Mouse (Mus musculus) stomach, embryonic 14.5 days (tissue): ENCODE data around the gene 1700109H08Rik. TPM values are rescaled to one million over a fixed set of nuclear protein-coding genes. Genes with fewer than 3 reads are reported as not detected.

Source experiments
- ATAC-seq: fragments of 200-750 bp; cut with Nextera tagmentation; 2 replicates; pipeline ENCODE4 v1.8.0; 2017; ENCODE audit warnings: low read depth, moderate TSS enrichment; ENCODE audit not compliant: insufficient number of reproducible peaks, insufficient read depth, low FRiP score
- H3K27ac ChIP-seq: fragments of 300-500 bp; sonication (generic); 2 replicates; pipeline ENCODE4 v1.5.1; 2014; ENCODE audit warnings: mild to moderate bottlenecking, low read length, moderate library complexity, mixed read lengths
- H3K27me3 ChIP-seq: fragments of 300-500 bp; sonication (generic); 2 replicates; pipeline ENCODE4 v1.6.1; 2014; ENCODE audit warnings: low read length, control low read depth, mixed read lengths; ENCODE audit not compliant: control insufficient read depth, insufficient read depth
- H3K36me3 ChIP-seq: fragments of 300-500 bp; sonication (generic); 2 replicates; pipeline ENCODE4 v1.6.1; 2014; ENCODE audit warnings: mild to moderate bottlenecking, control low read depth, low read length, moderate library complexity, mixed read lengths; ENCODE audit not compliant: control insufficient read depth, insufficient read depth
- H3K4me1 ChIP-seq: fragments of 300-500 bp; sonication (generic); 2 replicates; pipeline ENCODE4 v1.6.1; 2014; ENCODE audit warnings: low read length, control low read depth, mixed read lengths; ENCODE audit not compliant: control insufficient read depth, insufficient read depth
- H3K4me2 ChIP-seq: fragments of 300-500 bp; sonication (generic); replicated peaks from 2 replicates; pipeline ENCODE4 v1.6.1; 2014; ENCODE audit warnings: low read depth, low read length, control low read depth
- H3K4me3 ChIP-seq: fragments of 300-500 bp; sonication (generic); 2 replicates; pipeline ENCODE4 v1.5.1; 2014; ENCODE audit warnings: low read depth, low read length, control low read depth
- H3K9ac ChIP-seq: fragments of 300-500 bp; sonication (generic); replicated peaks from 2 replicates; pipeline ENCODE4 v1.6.1; 2014; ENCODE audit warnings: low read depth, mild to moderate bottlenecking, control low read depth, low read length, moderate library complexity, mixed read lengths
- H3K9me3 ChIP-seq: fragments of 300-500 bp; sonication (generic); 2 replicates; pipeline ENCODE4 v1.6.1; 2016; ENCODE audit warnings: low read depth, low read length, control low read depth; ENCODE audit not compliant: control insufficient read depth
- WGBS: fragments of 180-500 bp; shearing (Covaris S2); extraction: QIAGEN DNeasy Blood & Tissue Kit; methylation state at CpG from one replicate; pipeline ENCODE4 v1.1.7; 2014; 5-methylcytosine and 5-hydroxymethylcytosine counted together
- polyA plus RNA-seq: library from polyadenylated mRNA; unstranded; fragments of >200 nt; fragmentation: Nextera tagmentation; extraction: Ambion mirVana; gene quantifications from 2 replicates; pipeline ENCODE4 v1.2.1, GENCODE M21; 2014

The 1700109H08Rik gene
- polyA plus RNA-seq, 1 experiment from 2014 or later, result 5.4 TPM

DNA sequence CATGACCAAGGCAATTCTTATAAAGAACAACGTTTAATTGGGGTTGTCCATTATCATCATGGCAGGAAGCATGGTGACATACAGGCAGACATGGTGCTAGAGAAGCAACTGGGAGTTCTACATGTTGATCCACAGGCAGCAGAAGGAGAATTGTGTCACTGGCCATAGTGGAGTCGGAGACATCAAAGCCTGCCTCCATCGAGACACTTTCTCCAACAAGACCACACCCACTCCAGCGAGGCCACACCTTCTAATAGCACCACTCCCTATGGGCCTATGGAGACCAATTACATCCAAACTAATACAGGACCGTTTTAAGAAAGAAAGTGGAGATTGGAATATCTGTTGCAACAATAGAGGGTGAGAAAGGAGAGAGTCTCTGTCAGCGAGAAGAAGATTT, 29.5 kb upstream of the 1700109H08Rik start:
- ATAC-seq, result no peak
- Histone ChIP-seq H3K9ac (no peak overlapping the region), H3K4me1 (peaks cover 8% of the 10 kb centered on the region), H3K36me3 (no peaks in the 10 kb centered on the region), H3K27me3 (no peaks in the 10 kb centered on the region), H3K4me2 (no peak overlapping the region), H3K4me3 (no peak overlapping the region), H3K9me3 (no peaks in the 10 kb centered on the region), H3K27ac (no peak overlapping the region)
- WGBS, result 77% methylated on average over 6 of the region's 6 CpGs

DNA sequence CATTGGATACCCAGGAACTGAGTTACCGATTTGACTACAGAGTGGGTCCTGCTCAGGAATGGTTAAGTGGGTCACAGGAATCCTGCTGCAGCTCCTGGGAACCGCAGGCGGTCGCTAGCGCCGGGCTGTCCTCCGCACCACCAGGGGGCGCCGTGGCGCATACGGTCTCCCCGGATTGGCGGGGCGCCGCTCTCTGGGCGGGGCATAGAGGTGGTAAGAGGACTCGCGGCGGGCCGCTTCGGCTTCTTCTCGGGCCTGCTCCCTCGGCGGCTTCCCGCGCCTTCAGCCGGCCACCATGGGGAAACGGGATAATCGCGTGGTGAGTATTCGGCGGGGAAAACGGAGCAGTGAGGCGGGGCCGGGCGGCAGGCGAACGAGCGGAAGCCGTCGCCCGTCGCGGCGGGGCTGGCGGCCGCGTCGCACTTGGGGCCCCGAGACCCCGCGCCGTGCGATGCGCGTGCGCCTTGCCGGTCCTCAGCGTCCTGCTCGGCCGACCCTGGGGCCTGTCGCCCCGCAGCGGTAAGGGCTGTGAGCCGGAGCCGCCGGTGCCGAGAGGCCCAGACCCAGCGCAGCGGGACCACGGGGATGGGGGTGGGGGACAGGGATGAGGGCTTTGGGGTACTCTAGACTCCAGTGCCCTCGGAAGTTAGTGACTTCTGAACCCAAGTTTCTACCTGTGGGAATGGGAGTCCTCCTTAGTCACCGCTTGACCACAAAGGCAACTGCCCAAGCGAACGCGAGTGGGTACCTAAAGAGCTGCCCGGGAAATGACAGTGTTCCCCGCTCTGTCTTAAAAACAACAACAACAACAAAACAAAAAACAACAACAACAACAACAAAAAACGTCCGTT, 27.5 kb upstream of the 1700109H08Rik start, which contains the start of gene Fam133b:
Gene Fam133b (plus strand): TSS at position 205 of the 851 bp plus-strand sequence.
- Histone ChIP-seq H3K4me1 (peaks cover 8% of the 10 kb centered on the region), H3K4me2 (peak within 1 kb of the TSS; percentile 72), H3K9me3 (no peaks in the 10 kb centered on the region), H3K4me3 (peak within 1 kb of the TSS; percentile 66), H3K27me3 (no peaks in the 10 kb centered on the region), H3K27ac (peak within 1 kb of the TSS; percentile 92), H3K9ac (peak within 1 kb of the TSS; percentile 83), H3K36me3 (no peaks in the 10 kb centered on the region)
- ATAC-seq, result peak; percentile 94
- WGBS, result under 1% methylated on average over 67 of the region's 80 CpGs

DNA sequence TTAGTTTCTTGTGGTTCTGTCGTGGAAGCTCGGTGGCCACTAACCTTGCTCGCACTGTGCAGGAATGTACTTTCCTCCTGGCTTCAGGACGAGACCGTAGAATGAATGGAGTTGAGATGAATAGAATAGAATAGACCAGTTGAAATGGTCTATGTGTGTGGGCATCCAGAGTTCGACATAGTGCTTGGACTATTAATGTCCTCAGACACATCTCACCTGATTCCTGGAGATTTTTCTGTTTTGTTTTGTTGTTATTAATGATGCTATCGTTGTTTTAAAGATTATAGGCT, 26.9 kb upstream of the 1700109H08Rik start:
- WGBS, result 11% methylated on average over 7 of the region's 7 CpGs
- Histone ChIP-seq H3K4me1 (peaks cover 8% of the 10 kb centered on the region), H3K27me3 (no peaks in the 10 kb centered on the region), H3K4me2 (peak overlapping the region; percentile 72), H3K4me3 (peak overlapping the region; percentile 66), H3K27ac (no peak overlapping the region; the same call in 1 of the 2 replicates), H3K36me3 (no peaks in the 10 kb centered on the region), H3K9ac (peak overlapping the region; percentile 83), H3K9me3 (no peaks in the 10 kb centered on the region)
- no peak for ATAC-seq

DNA sequence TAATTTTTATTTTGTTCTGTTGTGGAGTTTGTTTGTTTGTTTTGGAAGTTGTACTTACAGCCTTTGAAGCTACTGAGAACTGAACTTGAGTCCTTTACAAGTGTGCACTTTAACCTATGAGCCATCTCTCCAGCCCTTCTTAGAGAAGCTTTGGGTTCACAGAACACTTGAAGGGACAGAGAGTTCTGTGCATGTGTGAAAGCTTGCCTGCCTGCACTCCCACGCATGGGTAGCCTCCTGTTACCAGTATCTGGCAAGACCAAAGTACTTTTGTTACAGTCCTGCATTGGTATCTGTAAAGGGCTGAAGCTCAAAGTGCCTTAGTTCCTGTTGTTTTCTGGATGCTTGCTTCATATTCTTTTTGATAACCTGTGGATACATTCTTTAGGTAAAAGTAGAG, 25.1 kb upstream of the 1700109H08Rik start:
- Histone ChIP-seq H3K27me3 (no peaks in the 10 kb centered on the region), H3K9me3 (no peaks in the 10 kb centered on the region), H3K4me3 (no peak overlapping the region), H3K9ac (no peak overlapping the region), H3K4me2 (no peak overlapping the region), H3K36me3 (no peaks in the 10 kb centered on the region), H3K27ac (no peak overlapping the region), H3K4me1 (peaks cover 8% of the 10 kb centered on the region)
- WGBS, result 79% methylated on average over 1 of the region's 1 CpGs
- ATAC-seq, result no peak

DNA sequence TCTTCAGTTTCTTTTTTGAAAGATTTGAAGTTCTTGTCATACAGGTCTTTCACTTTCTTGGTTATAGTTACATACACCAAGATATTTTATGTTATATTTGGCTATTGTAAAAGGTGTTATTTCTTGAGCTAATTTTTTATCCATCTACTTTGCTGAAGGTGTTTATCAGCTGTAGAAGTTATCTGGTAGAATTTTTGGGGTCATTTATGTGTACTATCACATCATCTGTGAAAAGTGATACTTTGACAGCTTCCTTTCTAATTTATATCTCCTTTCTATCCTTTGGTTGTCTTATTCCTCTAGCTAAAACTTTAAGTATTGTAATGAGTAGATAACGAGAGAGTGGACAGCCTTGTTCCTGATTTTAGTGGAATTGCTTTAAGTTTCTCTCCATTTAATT, 19.9 kb upstream of the 1700109H08Rik start:
- no peak overlapping the region for H3K4me3 ChIP-seq
- WGBS, result 90% methylated on average over 1 of the region's 1 CpGs
- no peak for ATAC-seq
- no peaks in the 10 kb centered on the region for H3K9me3 ChIP-seq
- no peak overlapping the region for H3K4me2 ChIP-seq
- H3K9ac ChIP-seq, result no peak overlapping the region
- no peak overlapping the region for H3K27ac ChIP-seq
- H3K36me3 ChIP-seq, result peaks cover 20% of the 10 kb centered on the region
- H3K4me1 ChIP-seq, result no peaks in the 10 kb centered on the region
- no peaks in the 10 kb centered on the region for H3K27me3 ChIP-seq

DNA sequence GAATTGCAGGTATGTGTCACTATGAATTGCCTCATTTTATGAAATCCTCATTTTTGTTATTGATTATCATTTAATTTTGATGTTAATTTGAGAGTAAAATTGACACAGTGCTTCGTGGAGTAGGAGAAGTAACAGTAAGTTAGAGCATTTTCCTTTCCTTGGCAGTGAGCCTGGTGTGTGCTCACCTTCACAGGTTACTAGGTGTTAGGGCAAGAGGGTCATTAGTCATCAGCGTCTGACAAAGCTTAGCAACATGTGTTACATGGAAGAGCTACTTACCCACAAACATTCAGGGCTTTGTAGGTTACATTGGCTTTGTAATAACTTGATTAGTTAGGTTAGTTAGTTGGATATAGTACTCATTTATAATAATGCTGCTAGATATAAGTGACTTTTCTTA, 17.2 kb upstream of the 1700109H08Rik start:
- Histone ChIP-seq H3K4me1 (no peaks in the 10 kb centered on the region), H3K36me3 (peaks cover 37% of the 10 kb centered on the region), H3K27ac (no peak overlapping the region), H3K27me3 (no peaks in the 10 kb centered on the region), H3K9me3 (no peaks in the 10 kb centered on the region), H3K9ac (no peak overlapping the region), H3K4me2 (no peak overlapping the region), H3K4me3 (no peak overlapping the region)
- 77% methylated on average over 2 of the region's 2 CpGs for WGBS
- ATAC-seq, result no peak

DNA sequence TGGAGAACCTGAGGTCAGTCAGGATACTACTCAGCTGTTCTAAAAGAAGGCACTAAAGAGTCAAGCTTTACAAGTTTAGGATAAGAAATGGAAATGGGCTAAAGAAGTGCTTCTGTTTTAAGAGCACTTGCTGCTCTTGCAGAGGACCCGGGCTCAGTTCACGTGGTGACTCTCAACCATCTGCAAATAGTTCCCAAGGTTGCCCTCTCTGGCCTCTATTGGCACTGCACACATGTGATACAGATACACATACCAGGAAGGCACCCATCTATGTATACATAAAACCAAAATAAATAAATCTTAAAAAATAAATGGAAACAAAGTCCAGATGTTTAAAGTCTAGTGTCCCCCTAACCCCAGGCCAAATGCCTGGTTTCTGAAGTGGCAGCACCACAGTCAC, 3.5 kb downstream of the 1700109H08Rik start:
- Histone ChIP-seq H3K4me3 (no peak overlapping the region), H3K36me3 (peaks cover 75% of the 10 kb centered on the region), H3K9ac (no peak overlapping the region), H3K9me3 (no peaks in the 10 kb centered on the region), H3K27ac (no peak overlapping the region), H3K27me3 (no peaks in the 10 kb centered on the region), H3K4me2 (no peak overlapping the region), H3K4me1 (no peaks in the 10 kb centered on the region)
- ATAC-seq, result no peak
- WGBS, result 97% methylated on average over 2 of the region's 2 CpGs

DNA sequence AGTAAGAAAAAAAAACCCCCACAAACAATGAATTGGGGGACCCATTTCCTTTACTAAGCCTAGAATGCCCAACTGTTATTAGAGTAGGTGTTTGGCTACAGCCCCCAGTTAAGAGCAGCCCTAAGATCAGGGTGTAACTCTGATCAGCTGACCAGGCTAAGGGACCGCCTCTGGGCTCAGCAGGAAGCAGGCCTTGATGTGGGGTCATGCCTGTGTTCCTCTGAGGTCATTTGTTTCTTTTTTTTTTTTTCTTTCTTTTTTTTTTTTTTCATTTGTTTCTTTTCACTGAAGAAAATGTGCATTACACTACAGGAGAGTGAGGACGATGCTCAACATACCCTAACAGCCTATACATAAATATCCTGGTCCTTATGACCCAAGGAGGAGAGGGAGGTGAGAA, 6.6 kb downstream of the 1700109H08Rik start:
- H3K27me3 ChIP-seq, result no peaks in the 10 kb centered on the region
- 89% methylated on average over 2 of the region's 2 CpGs for WGBS
- H3K4me2 ChIP-seq, result no peak overlapping the region
- H3K27ac ChIP-seq, result no peak overlapping the region
- ATAC-seq, result no peak
- H3K36me3 ChIP-seq, result peaks cover 68% of the 10 kb centered on the region
- no peak overlapping the region for H3K9ac ChIP-seq
- H3K4me1 ChIP-seq, result no peaks in the 10 kb centered on the region
- no peak overlapping the region for H3K4me3 ChIP-seq
- H3K9me3 ChIP-seq, result no peaks in the 10 kb centered on the region

DNA sequence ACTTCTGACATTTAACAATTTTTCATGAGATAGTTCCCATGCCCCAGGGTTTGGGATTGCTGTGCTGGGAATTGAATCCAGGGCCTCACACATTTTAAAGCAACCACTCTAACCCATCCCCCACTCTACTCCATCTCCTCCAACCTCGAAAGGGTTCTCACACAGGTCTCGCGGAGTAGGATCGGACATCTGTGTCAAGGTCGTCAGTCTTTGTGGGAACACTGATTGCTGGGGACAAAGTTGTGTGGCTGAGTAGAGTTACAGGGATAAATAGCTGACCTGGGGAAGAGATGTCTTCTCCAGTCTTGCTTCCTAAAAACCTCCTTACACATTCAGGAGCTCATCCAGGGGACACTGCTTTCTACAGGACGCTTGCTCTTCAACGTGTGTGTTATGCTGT, 7.7 kb downstream of the 1700109H08Rik start:
- Histone ChIP-seq H3K27me3 (no peaks in the 10 kb centered on the region), H3K4me3 (no peak overlapping the region), H3K4me1 (no peaks in the 10 kb centered on the region), H3K27ac (no peak overlapping the region), H3K9ac (no peak overlapping the region), H3K36me3 (peaks cover 67% of the 10 kb centered on the region), H3K4me2 (no peak overlapping the region), H3K9me3 (no peaks in the 10 kb centered on the region)
- WGBS, result 95% methylated on average over 7 of the region's 7 CpGs
- ATAC-seq, result no peak
